Mouse (Mus musculus): Measurements from ENCODE around the gene 1810030O07Rik. TPM values are rescaled to one million over a fixed set of nuclear protein-coding genes. Genes with fewer than 3 reads are reported as not detected.

The 1810030O07Rik gene
- 23.4 and 24.8 TPM in 2 replicates for polyA plus RNA-seq (2015; fragmentation: Nextera tagmentation; extraction: Ambion mirVana)

DNA sequence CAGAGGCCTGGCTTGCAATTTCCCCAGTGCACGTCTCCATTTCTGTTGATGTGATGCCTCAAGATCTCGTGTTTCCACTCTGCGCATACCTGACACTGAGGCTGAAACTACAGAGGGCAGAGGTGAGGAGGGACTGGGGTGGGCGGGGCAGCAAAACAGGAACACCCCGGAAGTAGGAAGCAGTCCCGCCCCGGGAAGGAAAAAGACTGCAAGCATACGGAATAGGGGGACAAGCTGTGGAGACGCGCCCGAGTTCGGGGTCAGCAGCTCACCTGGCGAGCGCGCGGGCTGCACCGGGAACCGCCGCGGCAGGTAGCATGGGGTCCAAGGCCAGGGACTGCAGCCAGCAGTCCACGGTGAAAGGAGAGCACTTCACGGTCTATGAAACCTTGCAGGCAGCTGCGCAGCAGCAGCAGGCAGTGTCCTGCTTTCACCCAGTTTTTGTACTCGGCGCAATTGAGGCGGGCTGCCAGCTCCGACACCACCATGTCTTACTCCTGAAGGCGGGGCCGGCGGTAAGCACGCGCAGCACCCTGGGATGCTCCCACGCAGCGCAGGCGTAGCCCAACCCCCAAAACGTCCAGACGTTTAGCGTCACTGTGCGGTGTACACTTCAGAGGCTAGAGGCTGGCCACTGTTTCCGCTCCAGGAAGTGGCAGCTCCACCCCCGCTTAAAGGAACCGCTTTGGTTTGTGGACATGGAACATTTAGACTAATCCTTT lies at the start of gene 1810030O07Rik:
Gene 1810030O07Rik (minus strand): TSS at position 615 of the 722 bp plus-strand sequence.
- H3K4me3 ChIP-seq (ENCODE audit: low read length) = peak within 1 kb of the TSS; percentile 68
- no peaks in the 10 kb centered on the region for H3K36me3 ChIP-seq (ENCODE audit: control insufficient read depth, insufficient read depth, low read length)
- peak; percentile 99 for ATAC-seq
- no peaks in the 10 kb centered on the region for H3K9me3 ChIP-seq (ENCODE audit: control insufficient read depth, low read length)
- H3K27me3 ChIP-seq (replicated peaks; ENCODE audit: control insufficient read depth, insufficient read depth, low read length) = no peaks in the 10 kb centered on the region
- H3K27ac ChIP-seq (ENCODE audit: low read depth, low read length) = peak within 1 kb of the TSS; percentile 84
- WGBS = 5% methylated on average over 38 of the region's 42 CpGs
- H3K4me1 ChIP-seq (ENCODE audit: control insufficient read depth, insufficient read depth, low read depth, low read length) = no peaks in the 10 kb centered on the region
- H3K4me2 ChIP-seq (ENCODE audit: low read length) = peak within 1 kb of the TSS; percentile 67
- peak within 1 kb of the TSS; percentile 77 for H3K9ac ChIP-seq (ENCODE audit: low read depth, low read length)

DNA sequence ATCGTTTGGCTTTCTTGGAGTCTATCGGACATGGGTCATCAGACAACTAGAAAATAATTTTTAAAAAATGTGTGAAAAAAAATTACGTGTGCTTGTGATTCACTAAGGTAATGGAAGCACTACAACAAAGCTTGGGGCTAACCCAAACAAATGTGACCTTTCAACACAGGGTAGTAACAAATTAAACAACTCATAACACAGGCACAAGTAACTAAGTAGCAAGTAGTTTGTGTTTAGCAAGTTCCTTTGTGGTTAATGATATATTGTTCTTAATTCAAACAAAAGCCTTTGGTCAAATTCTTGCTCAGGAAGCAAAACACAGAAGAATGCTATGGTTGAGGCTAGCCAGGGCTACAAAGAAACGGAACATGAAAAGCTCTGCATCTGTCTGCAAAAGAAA lies 42.6 kb upstream of the 1810030O07Rik start:
- peaks cover 8% of the 10 kb centered on the region; the same call in 1 of the 2 replicates for H3K36me3 ChIP-seq (ENCODE audit: control insufficient read depth, insufficient read depth, low read length)
- no peaks in the 10 kb centered on the region for H3K9me3 ChIP-seq (ENCODE audit: control insufficient read depth, low read length)
- no peak overlapping the region for H3K4me3 ChIP-seq (ENCODE audit: low read length)
- no peak overlapping the region for H3K27ac ChIP-seq (ENCODE audit: low read depth, low read length)
- H3K4me2 ChIP-seq (ENCODE audit: low read length) = no peak overlapping the region
- ATAC-seq = no peak
- 83% methylated on average over 4 of the region's 4 CpGs for WGBS
- no peaks in the 10 kb centered on the region for H3K27me3 ChIP-seq (replicated peaks; ENCODE audit: control insufficient read depth, insufficient read depth, low read length)
- no peaks in the 10 kb centered on the region for H3K4me1 ChIP-seq (ENCODE audit: control insufficient read depth, insufficient read depth, low read depth, low read length)
- no peak overlapping the region for H3K9ac ChIP-seq (ENCODE audit: low read depth, low read length)

DNA sequence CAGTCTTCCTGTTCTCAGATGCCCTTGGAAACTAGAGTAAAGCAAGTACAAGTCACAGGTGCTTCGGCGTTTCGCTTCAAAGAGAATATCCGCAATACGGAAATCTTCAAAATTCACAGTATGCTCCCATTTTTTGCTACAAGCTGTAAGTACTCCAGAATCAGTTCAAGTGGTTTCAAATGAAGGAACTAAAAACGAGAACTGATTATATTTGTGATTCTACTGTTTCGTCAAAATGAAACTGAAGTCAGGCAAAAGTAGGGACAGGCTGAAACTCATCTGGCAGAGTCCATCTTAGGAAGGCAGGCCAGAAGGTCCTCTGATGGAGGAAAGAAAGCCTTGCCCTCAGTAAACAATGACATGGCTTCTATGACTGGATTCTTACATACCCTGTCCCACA lies 40.3 kb upstream of the 1810030O07Rik start:
- no peak for ATAC-seq
- Histone ChIP-seq H3K4me3 (ENCODE audit: low read length) (no peak overlapping the region), H3K27ac (ENCODE audit: low read depth, low read length) (no peak overlapping the region), H3K4me2 (ENCODE audit: low read length) (no peak overlapping the region), H3K4me1 (ENCODE audit: control insufficient read depth, insufficient read depth, low read depth, low read length) (no peaks in the 10 kb centered on the region), H3K36me3 (ENCODE audit: control insufficient read depth, insufficient read depth, low read length) (peaks cover 8% of the 10 kb centered on the region; the same call in 1 of the 2 replicates), H3K9ac (ENCODE audit: low read depth, low read length) (no peak overlapping the region), H3K9me3 (ENCODE audit: control insufficient read depth, low read length) (no peaks in the 10 kb centered on the region), H3K27me3 (replicated peaks; ENCODE audit: control insufficient read depth, insufficient read depth, low read length) (no peaks in the 10 kb centered on the region)
- 95% methylated on average over 7 of the region's 7 CpGs for WGBS

DNA sequence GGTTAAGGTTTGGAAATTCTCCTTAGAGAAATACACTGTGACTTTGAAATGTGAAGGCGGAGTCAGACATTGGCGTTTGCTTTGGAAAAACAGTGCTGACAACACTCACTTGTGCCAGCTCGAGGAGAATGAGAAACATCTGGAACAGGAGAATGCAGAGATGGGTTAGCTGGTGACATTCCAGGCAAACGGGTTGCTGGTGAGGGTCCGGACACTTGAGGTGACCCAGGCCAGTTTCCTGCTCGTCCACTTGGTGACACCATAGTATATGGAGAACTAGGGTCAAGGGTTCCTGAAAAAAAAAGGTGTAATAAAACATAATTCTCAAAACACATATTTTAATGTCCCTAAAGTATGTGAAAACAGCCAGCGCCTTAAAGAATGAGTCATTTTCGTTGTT lies 13.4 kb upstream of the 1810030O07Rik start:
- Histone ChIP-seq H3K36me3 (ENCODE audit: control insufficient read depth, insufficient read depth, low read length) (no peaks in the 10 kb centered on the region), H3K4me2 (ENCODE audit: low read length) (no peak overlapping the region), H3K27me3 (replicated peaks; ENCODE audit: control insufficient read depth, insufficient read depth, low read length) (no peaks in the 10 kb centered on the region), H3K9ac (ENCODE audit: low read depth, low read length) (no peak overlapping the region), H3K9me3 (ENCODE audit: control insufficient read depth, low read length) (no peaks in the 10 kb centered on the region), H3K27ac (ENCODE audit: low read depth, low read length) (no peak overlapping the region), H3K4me1 (ENCODE audit: control insufficient read depth, insufficient read depth, low read depth, low read length) (no peaks in the 10 kb centered on the region), H3K4me3 (ENCODE audit: low read length) (no peak overlapping the region)
- no peak for ATAC-seq
- 86% methylated on average over 8 of the region's 8 CpGs for WGBS

DNA sequence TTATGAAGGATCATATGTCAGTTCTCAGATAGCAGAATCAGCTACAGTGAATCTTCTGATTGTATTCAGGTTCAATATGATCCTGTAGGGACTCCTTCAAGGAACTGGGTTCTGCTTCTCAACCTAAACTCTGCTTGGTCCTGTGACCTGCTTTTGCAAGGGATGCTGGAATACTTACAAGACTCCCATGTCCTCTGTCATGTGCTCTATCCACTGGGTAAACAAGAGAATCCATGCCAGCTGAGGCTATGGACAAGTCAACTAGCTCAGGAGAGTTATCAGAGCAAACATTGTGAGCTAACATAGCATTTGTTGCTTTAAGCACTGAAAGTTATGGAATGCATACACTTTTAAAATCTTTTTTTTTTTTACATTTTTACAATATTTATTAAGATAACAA lies 12.6 kb upstream of the 1810030O07Rik start:
- no peak overlapping the region for H3K4me3 ChIP-seq (ENCODE audit: low read length)
- H3K36me3 ChIP-seq (ENCODE audit: control insufficient read depth, insufficient read depth, low read length) = no peaks in the 10 kb centered on the region
- no peak overlapping the region for H3K27ac ChIP-seq (ENCODE audit: low read depth, low read length)
- H3K27me3 ChIP-seq (replicated peaks; ENCODE audit: control insufficient read depth, insufficient read depth, low read length) = no peaks in the 10 kb centered on the region
- no peak overlapping the region for H3K4me2 ChIP-seq (ENCODE audit: low read length)
- H3K9ac ChIP-seq (ENCODE audit: low read depth, low read length) = no peak overlapping the region
- ATAC-seq = no peak
- no peaks in the 10 kb centered on the region for H3K4me1 ChIP-seq (ENCODE audit: control insufficient read depth, insufficient read depth, low read depth, low read length)
- no peaks in the 10 kb centered on the region for H3K9me3 ChIP-seq (ENCODE audit: control insufficient read depth, low read length)

DNA sequence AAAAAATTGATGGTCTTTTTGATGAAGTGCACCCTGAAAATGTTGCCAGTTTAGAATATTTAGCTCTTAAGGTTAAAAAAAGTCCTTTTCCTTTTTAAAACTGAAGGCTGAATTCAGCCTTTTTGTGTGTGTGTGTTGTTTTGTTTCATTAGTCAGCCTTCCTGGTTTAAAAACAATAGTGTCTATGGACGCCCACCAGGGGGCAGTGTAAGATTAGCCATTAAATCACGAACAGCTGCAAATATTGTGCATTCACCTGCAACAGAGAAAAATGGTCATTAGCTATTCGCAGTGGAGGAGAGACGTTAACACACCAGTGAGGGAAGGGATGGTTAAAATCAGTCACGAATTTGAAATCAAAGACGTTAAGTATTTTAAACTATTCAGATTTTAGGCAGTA lies 3.9 kb upstream of the 1810030O07Rik start:
- no peak for ATAC-seq
- no peak overlapping the region for H3K4me3 ChIP-seq (ENCODE audit: low read length)
- WGBS = 29% methylated on average over 6 of the region's 6 CpGs
- no peak overlapping the region for H3K9ac ChIP-seq (ENCODE audit: low read depth, low read length)
- H3K36me3 ChIP-seq (ENCODE audit: control insufficient read depth, insufficient read depth, low read length) = no peaks in the 10 kb centered on the region
- no peak overlapping the region for H3K27ac ChIP-seq (ENCODE audit: low read depth, low read length)
- H3K9me3 ChIP-seq (ENCODE audit: control insufficient read depth, low read length) = no peaks in the 10 kb centered on the region
- H3K4me1 ChIP-seq (ENCODE audit: control insufficient read depth, insufficient read depth, low read depth, low read length) = no peaks in the 10 kb centered on the region
- H3K27me3 ChIP-seq (replicated peaks; ENCODE audit: control insufficient read depth, insufficient read depth, low read length) = no peaks in the 10 kb centered on the region
- no peak overlapping the region for H3K4me2 ChIP-seq (ENCODE audit: low read length)

DNA sequence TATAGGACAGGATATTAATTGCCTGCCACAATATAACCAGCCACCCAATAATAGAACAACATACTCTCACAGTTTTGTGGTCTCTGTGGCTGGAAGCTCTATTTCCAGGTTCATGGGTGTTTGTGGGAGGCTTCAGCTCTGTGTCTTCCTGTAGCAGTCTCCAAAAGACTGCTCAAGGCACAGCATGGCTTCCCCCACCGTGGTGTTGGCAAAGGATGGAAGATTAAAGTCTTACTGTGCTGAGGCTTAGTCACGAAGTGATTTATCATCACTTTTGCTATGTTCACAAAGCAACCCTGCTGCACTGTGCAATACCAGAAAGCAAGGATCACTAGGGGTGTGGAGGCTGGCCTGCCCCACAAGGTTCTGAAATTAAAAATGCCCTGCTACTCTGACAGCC lies 19.6 kb downstream of the 1810030O07Rik start:
- H3K4me3 ChIP-seq (ENCODE audit: low read length) = no peak overlapping the region
- no peak for ATAC-seq
- no peaks in the 10 kb centered on the region for H3K4me1 ChIP-seq (ENCODE audit: control insufficient read depth, insufficient read depth, low read depth, low read length)
- H3K9me3 ChIP-seq (ENCODE audit: control insufficient read depth, low read length) = no peaks in the 10 kb centered on the region
- H3K27ac ChIP-seq (ENCODE audit: low read depth, low read length) = no peak overlapping the region
- H3K27me3 ChIP-seq (replicated peaks; ENCODE audit: control insufficient read depth, insufficient read depth, low read length) = no peaks in the 10 kb centered on the region
- H3K4me2 ChIP-seq (ENCODE audit: low read length) = no peak overlapping the region
- peaks cover 2% of the 10 kb centered on the region; the same call in 1 of the 2 replicates for H3K36me3 ChIP-seq (ENCODE audit: control insufficient read depth, insufficient read depth, low read length)
- WGBS = 72% methylated on average over 2 of the region's 2 CpGs
- no peak overlapping the region for H3K9ac ChIP-seq (ENCODE audit: low read depth, low read length)

DNA sequence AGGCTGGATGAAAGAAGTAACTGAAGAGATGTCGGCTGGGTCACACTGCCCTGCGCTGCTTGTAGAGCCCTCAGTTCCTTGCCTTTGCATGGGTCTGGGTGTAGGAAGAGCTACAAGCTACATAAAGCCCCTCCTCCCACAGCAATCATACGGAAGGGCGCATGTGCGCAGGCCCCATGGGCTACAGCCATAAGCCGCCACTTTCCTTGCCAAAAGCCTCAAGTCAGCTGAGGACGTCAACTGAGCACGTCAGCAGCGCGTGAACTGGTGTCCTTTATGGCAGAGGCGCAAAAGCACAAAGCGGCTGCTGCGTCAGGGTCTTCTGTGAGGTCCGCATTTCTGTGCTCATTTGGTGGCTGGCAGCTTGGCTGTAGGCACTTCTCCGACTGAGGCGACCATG lies 21.6 kb downstream of the 1810030O07Rik start:
- Histone ChIP-seq H3K36me3 (ENCODE audit: control insufficient read depth, insufficient read depth, low read length) (no peaks in the 10 kb centered on the region; the same call in 1 of the 2 replicates), H3K4me1 (ENCODE audit: control insufficient read depth, insufficient read depth, low read depth, low read length) (no peaks in the 10 kb centered on the region)

DNA sequence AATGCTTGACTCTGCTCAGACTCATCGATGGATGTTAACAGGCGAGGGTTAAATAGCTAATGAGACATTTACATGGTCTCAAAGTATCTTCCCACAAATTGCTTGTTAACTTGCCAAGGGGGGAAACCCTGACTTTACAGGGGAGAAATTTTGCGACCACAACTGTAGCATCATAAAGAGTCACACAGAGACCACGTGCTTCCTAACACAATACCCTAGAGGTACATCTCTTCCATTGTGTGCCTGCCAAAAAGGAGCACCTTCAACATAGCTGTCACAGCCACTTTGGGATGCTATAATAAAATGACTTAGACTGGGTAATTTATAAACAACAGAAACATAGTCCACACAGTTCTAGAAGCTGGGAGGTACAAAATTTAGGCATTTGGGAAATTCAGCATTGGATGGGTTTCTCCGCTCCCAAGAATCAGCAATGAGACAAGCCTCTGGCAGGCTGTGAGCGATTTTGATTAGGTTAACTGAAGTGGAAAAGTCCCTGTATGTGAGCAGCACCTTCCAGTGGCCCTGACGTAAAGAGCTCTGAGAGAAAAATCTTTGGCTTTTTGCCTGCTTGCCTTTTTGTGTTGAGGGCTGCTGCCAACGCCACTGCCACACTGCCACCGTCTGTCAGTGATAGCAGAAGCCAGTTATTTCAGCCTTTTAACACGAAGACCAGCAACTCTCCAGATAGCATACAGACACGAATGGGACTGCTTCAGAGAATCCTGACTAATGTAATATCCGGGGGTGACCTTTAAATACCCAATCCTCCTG lies 27.8 kb downstream of the 1810030O07Rik start:
- no peak overlapping the region; the same call in 1 of the 2 replicates for H3K27ac ChIP-seq (ENCODE audit: low read depth, low read length)
- ATAC-seq = peak; percentile 76
- 53% methylated on average over 12 of the region's 12 CpGs for WGBS

More for the DNA sequence above, 21.6 kb downstream of the 1810030O07Rik start:
- no peak for ATAC-seq
- Histone ChIP-seq H3K4me2 (ENCODE audit: low read length) (no peak overlapping the region), H3K27ac (ENCODE audit: low read depth, low read length) (no peak overlapping the region), H3K27me3 (replicated peaks; ENCODE audit: control insufficient read depth, insufficient read depth, low read length) (no peaks in the 10 kb centered on the region), H3K4me3 (ENCODE audit: low read length) (no peak overlapping the region), H3K9me3 (ENCODE audit: control insufficient read depth, low read length) (no peaks in the 10 kb centered on the region), H3K9ac (ENCODE audit: low read depth, low read length) (no peak overlapping the region)
- 85% methylated on average over 16 of the region's 16 CpGs for WGBS

More for the DNA sequence above, 27.8 kb downstream of the 1810030O07Rik start:
- Histone ChIP-seq H3K27me3 (replicated peaks; ENCODE audit: control insufficient read depth, insufficient read depth, low read length) (no peaks in the 10 kb centered on the region), H3K4me3 (ENCODE audit: low read length) (no peak overlapping the region), H3K4me1 (ENCODE audit: control insufficient read depth, insufficient read depth, low read depth, low read length) (no peaks in the 10 kb centered on the region), H3K36me3 (ENCODE audit: control insufficient read depth, insufficient read depth, low read length) (no peaks in the 10 kb centered on the region), H3K9me3 (ENCODE audit: control insufficient read depth, low read length) (no peaks in the 10 kb centered on the region), H3K4me2 (ENCODE audit: low read length) (no peak overlapping the region), H3K9ac (ENCODE audit: low read depth, low read length) (no peak overlapping the region)
